Mouse (Mus musculus) left cerebral cortex, postnatal 14 days (tissue): ENCODE measurements at regions not wholly inside any gene's neighbourhood (a gene's known extent, or its start where the extent isn't known, plus 50 kb on each side); places are given as distances from the start of the nearest gene placed in this dataset.
A peak's percentile ranks its signal among the peaks of the same experiment; 100 is the strongest.

Experiments
- DNase-seq, 2 experiments: peaks; one replicate each; pipeline ENCODE4 v3.0.0; 2021 to 2022; ENCODE audit warnings: low spot score in 2 of 2, mixed read lengths in 1 of 2
- intact Hi-C: fragments of 180-260 bp; cut with DNase I; formaldehyde crosslinking; loops from one replicate; pipeline ENCODE4 v1.15.1; 2025

DNA sequence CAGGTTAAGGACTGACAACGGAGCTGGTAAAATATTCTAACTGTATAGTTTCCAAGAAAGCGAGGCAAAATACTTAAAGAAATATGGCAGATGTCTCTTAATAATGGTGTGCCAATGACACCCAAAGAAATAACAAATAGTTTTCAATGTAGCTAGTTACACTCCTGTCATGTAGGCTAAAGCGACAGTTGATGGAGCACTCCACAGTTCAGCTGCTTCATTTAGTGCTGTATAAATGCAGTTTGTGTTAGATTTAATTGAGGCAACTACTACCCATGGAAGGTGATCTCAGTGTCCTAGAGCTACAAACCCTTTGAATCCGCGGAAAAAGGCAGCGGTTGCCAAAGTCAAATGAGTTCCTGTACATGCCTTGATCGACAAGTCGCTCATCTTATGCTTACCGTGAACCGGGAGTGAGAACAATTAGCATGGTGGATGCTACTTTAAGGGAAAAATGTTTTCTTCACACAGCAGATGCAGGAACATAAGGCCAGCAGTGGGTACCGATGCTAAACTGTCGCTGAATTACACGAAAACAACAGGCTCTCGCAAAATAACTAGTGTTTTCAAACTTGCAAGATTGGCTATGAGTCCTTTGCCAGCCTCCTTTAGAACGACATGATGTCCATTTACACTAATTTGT lies 961.4 kb downstream of the Mat2b start:
- intact Hi-C loops, result no loop called here
- peak in 1 of 2 experiments; percentile 3 for DNase-seq

DNA sequence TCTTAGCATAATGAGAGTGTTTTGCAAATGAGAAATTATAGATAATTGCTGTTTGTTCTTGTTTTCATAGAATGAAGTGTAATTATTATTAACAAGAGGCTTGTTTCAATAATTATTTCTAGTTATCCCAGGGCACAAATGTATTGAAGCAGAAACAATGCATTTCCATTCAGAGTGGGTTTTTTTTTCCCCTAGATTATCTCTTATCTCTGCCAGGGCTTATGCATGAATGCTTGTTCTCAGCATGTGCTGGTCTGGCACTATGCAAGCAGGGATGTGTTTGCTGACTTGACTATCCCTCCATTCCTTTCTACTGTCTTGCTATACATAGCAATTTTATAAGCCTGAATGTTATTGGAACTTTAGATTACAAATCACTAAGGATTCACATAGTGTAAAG lies 971.4 kb downstream of the Mat2b start:
- no peak for DNase-seq
- intact Hi-C loops, result no loop called here

DNA sequence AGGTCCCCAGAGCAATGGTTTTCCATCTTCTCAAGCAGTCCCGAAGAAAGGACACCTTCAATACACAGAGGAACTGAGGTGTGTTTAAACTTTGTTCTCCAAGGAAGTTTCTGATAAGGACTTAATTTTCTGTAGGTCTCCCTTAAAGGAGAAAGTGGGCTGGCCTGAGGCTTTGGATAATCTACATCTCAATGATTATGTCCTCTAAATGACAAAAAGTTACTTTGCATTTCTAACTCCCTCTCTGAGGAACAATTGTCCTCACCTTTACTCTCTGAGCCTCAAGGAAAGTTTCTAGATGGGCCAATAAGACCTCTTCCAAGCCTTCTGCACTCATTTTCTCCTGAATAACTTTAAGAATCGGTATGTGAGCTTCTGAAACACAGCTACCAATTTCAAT lies 1016.5 kb downstream of the Mat2b start:
- intact Hi-C loops, result no loop called here
- no peak for DNase-seq

DNA sequence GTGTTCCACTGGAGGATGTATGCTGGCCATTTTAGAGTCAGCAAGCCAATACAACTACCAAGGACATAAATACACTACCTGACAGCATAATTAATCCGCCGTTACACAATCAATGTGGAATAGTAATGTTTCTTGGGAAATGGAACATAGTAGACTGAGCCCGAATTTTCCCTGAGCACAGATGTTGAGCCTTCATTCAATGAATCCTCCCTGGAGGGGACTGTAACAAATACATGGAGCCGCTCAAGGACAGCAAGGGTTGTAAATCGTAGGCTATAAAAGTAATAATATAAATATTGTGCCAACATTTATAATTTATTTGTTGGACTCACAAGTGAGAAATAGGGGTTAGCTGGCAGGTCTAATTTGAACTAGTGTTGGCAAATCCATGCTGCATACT lies 1041.4 kb downstream of the Mat2b start:
- intact Hi-C loops, result no loop called here
- DNase-seq, result no peak

DNA sequence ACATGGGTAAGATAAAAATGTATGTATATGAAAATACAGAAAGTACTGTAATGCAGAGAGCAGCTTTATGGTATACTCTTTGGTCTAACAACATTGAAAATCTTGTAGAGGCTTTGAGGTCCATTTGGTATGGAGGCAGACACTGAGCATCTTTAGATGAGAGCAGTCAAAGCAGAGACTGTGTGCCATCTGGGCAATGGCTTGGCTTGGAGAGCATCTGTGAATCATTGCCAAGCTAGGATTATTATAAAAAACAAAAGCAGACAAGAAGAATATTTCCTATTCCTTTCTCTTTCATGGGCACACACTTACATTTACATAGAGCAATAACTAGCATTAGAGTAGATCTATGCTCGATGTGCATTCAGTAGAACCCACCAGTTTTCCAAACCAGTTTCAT lies 1075.6 kb downstream of the Mat2b start:
- intact Hi-C loops, result no loop called here
- DNase-seq, result no peak

DNA sequence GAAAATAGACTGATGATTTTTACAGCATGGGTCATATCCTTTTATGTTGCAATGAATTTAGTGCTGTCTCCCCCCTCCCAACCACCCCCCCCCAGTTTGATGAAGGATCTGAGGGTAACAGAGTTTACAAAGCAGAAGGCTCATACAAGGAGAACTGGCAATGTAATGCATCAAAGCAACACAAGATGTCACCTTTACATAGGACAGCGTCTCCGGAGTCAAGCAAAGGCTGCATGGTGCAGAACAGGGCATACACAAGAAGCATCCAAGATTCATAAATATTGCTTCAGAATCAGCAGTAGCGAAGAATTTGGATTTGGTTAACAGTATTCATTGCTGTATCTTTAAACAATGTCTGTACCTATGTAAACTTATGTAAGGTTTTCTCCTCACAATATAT lies 1079.2 kb downstream of the Mat2b start:
- peak; percentile 10 to 20 for DNase-seq
- intact Hi-C loops, result no loop called here

DNA sequence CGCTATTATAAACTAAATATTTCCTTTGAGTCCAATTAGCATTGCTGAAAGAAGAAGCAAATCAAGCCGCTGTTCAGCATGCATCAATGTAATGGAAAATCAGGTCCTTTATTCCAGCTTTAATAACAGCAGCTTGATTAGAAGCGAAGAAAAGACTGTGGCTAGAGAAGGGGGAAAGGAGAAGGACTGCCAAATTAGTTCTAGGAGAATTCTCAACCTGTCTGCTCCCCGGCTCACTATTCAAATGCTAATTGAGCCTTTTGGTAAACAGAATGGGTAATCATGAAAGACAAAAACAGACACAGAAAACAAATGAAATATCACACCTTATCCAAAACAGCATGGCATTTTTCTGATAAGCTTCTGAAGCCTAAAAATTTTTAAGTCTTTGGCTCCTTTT lies 1098.5 kb downstream of the Mat2b start:
- intact Hi-C loops, result no loop called here
- DNase-seq, result no peak

DNA sequence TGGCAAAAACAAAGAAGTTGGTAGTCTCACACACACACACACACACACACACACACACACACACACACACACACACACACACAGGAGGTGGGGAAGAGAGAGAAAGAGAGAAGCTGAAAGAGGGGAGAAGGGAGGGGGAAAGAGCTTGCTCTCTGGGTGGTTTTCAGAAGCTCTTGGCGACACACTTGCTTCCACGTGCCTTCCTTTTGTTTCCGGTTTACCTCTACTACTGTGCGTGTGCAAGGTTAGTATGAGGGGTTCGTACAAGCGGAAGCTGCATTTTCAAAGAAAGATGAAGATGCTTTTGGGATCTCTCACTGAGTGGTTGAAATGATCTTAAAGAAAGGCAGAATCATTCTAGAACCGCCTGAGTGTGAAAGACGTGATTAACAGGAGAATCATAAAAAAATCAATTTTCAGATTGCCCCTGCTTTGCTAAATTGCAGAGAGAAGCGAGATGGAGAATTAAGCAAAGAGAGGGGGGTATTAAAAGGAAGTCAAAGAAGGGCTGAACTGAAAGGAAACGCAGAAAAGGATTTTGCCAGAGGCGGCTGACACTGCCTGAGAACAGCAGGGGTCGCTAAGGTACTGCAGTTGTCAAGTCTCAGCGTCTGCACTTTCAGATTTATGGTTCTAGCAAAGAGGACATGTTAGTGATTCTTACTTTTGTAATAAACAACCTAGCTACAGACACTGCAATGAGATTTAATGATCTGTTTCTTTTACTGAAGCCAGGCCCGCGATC lies 1106.2 kb downstream of the Mat2b start:
- intact Hi-C loops, result loop anchor here (2.0 to 5.0 kb wide), 3 partner anchors 560 to 1008 kb away; no protein-coding TSS in a partner anchor
- DNase-seq, result peak; percentile 75 to 85

DNA sequence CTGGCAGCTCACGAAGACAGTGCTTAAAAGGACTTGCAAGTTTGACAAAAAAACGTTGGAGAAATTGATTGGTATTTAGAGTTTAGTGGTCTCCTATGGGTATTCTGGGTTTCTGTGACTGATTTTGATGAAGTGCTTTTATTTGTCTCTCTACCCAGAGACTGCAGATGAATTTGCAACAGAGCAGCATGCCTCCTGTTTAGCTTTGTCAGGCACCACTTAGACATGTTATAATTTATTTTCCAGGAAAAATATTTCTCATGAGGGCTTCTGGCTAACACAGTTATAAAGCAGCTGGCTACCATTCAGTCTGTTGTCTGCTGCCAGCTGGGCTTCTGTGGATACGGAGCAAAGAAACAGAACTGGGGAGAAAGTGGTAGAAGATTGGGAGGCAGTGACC lies 1136.7 kb downstream of the Mat2b start:
- intact Hi-C loops, result no loop called here
- no peak for DNase-seq

DNA sequence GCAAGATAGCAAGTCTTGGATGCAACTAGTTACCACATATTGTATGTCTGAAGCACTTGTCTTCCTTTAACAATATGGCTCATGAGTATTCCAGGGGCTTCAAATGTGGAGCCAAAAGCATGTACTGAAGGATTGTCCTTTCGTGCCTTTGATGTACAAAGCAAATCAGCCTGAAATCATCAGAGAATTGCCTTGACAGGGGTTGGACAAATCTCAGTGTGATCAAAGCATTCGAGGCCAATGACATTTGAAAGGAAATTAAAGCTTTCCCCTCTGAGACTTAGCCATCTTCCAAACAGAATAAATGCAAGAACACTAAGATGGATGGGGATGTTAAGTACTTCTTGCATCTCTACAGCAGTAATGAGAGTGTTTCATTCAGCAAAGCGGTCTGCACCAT lies 1144.9 kb downstream of the Mat2b start:
- DNase-seq, result no peak
- intact Hi-C loops, result no loop called here

DNA sequence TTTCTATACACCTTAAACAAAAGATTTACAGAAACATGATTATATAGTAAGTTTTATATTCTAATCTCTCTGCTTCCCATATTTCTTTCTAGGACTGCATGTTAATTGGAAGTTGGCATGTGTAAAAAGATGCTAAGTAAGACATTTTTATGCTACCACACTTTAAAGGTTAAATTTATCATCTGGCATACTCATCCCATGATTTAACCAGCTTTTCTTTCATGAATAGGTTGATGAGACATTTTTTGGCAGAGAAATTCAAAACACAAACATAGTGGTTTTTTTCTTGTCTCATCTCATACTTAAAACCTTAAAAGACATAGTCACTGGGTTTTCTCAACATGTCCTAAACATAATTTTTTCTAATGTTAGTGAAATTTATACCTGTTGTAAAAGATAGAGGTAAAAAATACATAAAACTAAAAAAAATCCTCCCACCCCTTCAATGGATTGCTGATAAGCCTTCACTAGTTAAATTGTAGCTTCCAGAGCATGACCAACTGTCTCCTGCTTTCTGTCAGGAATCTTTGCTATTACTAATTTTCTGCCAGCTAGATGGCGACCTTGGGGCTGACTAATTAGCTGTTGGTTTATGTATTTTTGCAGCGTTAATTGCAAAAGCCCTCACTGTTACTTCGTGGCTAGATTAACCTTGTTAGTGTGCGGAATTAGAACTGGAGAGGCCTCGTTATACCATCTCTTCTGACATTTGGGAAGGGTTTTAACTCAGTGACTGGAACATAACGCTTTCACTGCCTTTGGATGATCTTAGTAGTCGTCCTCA lies 1169.9 kb downstream of the Mat2b start:
- DNase-seq, result peak in 1 of 2 experiments; percentile 3
- intact Hi-C loops, result no loop called here

DNA sequence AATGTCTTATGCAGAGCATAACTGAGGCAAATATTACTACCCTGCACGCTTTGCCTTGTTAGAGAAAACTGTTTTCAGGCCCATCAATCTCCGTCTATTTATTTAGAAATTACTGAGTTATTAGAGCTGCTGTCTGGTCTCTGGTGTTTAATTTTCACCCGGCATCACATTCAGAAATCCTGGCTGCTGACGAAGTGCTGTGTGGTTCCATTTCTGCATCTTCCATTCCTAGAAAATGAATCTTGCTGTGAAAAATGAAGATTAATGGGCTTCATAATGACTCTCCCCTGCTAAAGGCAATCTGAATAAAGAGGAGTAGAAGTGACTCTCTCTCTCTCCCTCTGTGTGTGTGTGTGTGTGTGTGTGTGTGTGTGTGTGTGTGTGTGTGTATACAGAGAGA lies 1199.8 kb downstream of the Mat2b start:
- intact Hi-C loops, result no loop called here

DNA sequence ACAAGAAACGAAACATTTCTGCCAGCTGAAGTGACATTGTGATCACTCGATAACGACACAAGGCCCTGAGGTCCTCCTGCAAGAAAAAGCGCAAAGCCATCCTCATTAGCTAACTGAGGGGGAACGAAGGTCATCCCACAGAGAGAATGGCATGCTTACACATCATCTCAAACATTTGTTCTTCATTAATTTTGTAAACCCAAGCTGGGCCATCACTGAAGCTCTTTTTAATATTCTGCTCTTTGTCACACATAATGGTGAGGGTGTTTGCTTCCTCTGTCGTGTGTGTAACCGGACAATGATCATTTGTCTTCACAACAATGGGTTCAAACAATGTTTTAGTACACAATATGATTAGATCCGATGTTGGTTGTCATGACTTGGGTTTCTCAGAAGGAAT lies 1217.9 kb downstream of the Mat2b start:
- intact Hi-C loops, result no loop called here
- DNase-seq, result no peak

More for the DNA sequence above, 1199.8 kb downstream of the Mat2b start:
- no peak for DNase-seq

DNA sequence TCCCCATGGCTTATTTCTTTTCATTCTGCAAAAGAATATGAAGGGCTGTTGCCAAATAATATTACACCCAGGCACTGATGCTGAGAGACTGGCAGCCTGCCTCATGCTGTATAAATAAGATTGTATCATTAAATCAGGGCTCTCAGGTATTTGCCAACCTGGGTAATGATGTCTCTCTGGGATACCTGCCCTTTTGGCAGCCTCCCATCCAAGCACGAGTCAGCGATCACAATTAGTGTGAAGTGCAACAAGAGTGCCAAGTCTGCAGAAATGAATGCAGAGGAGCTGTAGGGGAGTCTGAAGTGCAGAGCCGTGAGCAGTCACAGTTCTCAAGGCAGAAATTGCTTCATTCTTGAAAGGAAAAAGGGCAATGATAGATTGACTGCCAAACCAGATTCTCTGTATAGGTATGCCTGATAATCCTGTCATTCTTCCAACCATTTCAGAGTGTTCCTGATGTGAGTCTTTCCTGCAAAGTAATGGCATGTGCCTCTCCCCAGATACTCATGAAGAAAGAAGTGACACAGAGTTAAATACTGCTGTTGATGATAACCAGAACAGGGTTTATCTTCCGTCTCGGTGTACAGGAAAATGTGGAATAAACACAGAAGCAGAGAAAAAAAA lies 1241.6 kb downstream of the Mat2b start:
- no peak for DNase-seq
- intact Hi-C loops, result no loop called here

DNA sequence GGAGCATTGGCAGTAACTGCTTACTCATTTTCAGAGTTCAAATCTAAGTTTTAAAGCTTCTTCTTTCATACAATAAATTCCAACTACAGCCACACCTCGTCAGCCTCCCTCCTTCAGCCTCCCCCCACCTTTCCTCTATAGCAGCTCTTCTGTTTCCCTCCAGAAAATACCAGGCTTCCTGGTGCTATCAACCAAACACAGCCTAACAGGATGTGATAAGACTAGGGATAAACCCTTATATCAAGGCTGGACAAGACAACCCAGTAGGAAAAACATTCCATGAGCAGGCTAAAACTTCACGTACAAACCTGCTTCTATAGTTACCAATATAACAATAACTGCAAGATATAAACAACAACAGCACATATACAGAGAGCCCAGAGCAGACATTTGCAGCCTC lies 1248.6 kb downstream of the Mat2b start:
- intact Hi-C loops, result no loop called here
- no peak for DNase-seq

DNA sequence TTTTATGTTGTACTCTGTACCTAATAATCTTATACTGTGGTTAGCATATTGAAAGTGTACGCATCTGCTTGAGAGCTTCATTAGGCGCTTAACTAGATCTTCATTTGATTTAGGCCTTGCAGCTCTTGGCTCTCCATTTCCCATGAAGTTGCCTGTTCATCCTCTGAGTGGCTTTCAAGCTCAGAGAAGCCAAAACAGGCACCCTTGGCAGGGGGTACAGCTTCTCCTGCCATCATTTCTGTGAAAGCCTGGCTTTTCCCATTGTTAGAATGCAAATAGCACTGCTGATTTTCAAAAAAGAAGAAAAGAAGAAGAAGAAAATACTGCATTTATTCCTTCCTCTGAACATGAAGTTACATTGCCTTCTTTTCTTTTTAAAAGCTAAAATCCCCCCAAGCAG lies 1283.3 kb downstream of the Mat2b start:
- intact Hi-C loops, result no loop called here
- no peak for DNase-seq

DNA sequence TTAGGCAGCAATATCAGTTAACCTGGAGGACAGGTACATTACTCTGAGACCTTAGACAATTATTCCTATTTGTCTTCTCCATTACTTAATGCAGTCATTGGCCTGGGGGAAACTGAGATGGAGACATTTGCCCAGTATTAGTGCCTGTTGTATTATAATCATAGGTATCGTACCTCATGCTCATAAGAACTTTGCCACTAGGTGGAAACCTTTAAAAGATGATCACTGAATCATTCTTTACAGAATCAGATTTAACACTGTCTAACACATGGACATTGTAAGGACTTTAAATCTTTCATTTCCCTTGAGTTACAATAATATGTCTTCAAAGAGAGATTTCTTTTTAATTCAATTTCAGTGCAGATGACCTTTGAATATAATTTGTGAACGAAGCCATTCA lies 1283.8 kb downstream of the Mat2b start:
- intact Hi-C loops, result no loop called here

DNA sequence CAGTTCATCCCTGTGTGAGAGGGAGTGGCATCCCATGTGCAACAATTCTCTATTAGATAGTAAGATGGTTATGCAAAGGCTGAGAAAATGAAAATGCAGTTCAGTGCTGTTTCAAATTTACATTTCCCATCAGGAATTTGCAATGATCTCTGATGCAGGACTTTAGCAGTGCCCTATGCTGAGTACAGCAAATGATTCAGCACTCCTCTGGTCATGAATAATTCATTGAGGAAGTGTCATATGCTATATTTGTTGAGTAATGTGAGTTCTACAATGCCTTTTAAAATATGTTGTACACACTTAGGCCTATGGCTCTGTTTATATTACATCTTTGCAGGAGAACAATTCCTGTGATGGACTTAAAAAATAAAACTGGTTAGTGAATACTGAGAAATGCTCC lies 1330.2 kb downstream of the Mat2b start:
- DNase-seq, result no peak
- intact Hi-C loops, result no loop called here

More for the DNA sequence above, 1283.8 kb downstream of the Mat2b start:
- no peak for DNase-seq

DNA sequence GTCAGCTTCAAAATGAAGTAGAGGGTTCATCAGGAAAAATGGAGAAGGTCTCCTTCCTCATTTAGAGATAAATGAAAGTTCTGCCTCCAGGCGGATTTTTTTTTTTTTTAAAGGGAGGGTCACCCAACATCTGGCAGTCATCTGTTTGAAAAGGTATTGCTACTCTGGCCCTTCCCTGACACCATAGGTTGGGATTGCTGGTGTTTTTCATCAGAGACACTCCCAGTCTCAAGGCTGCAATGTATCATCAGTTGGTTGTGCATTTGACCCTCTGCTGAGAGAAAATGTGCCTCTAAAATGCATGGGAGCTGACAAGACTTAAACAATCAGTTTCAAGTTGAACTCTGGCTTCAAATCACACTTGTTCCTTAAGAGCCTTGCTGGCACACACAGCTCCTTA lies 1344.4 kb downstream of the Mat2b start:
- intact Hi-C loops, result no loop called here
- DNase-seq, result no peak
